Mouse (Mus musculus) neutrophil, adult 59 days (primary cell): ENCODE measurements around the gene Frem2. TPM values are rescaled to one million over a fixed set of nuclear protein-coding genes. Genes with fewer than 3 reads are reported as not detected.

Experiments used
- total RNA-seq, 2 experiments: library from RNA; stranded (reverse); gene quantifications; 1 replicate in 1 of 2; 2 replicates in 1 of 2; pipeline ENCODE4 v1.2.4; 2023

The Frem2 gene
- total RNA-seq = not detected

GRCm38 (mm10) chr3:53656878-53657561, at the start of gene Frem2:
TSS of gene Frem2 (minus strand) at chr3:53657355.

DNA sequence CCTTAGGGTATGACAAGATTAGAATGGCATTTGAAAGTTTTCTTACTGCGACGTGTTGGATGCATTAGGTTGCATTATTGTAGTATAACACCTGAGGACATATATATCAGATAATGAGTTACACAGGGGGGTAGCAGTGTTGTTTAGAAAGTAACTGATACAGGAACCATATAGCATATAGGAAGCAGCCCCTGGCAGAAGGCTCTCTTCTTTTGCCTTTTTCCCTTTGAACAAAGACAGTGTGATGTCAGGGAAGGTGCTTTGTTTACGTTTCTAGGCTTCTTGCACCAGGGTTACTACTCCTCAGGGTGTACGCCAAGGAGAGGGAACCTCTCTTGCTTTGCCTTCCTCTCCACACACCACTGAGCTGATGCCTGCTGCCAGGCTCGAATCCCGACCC, 168.8 kb downstream of the Frem2 start, which contains the start of gene Stoml3:
Stoml3 (plus strand) TSS at position 301 of the 400 bp plus-strand sequence.

Other genes starting within 250 kb of the Frem2 start
- 10 to 100 TPM; 10.4 to 11.0 TPM for gene Nhlrc3, start 194.0 kb downstream of the Frem2 start, total RNA-seq
- gene Proser1, start 193.7 kb downstream of the Frem2 start, total RNA-seq = 10 to 100 TPM; 26.0 to 29.7 TPM
- gene Stoml3, start 168.7 kb downstream of the Frem2 start, total RNA-seq = not detected
- gene Gm10985, start 187.7 kb upstream of the Frem2 start, total RNA-seq = not detected
- 10 to 100 TPM; 39.2 to 40.6 TPM for gene Ufm1, start 206.5 kb upstream of the Frem2 start, total RNA-seq